Mouse (Mus musculus) layer of hippocampus, adult 9-10 months (tissue): ENCODE data around the gene Myrip.

Experiments
- DNase-seq: peaks from one replicate; pipeline ENCODE4 v3.0.0; 2022; ENCODE audit warnings: low spot score

Myrip gene

DNA sequence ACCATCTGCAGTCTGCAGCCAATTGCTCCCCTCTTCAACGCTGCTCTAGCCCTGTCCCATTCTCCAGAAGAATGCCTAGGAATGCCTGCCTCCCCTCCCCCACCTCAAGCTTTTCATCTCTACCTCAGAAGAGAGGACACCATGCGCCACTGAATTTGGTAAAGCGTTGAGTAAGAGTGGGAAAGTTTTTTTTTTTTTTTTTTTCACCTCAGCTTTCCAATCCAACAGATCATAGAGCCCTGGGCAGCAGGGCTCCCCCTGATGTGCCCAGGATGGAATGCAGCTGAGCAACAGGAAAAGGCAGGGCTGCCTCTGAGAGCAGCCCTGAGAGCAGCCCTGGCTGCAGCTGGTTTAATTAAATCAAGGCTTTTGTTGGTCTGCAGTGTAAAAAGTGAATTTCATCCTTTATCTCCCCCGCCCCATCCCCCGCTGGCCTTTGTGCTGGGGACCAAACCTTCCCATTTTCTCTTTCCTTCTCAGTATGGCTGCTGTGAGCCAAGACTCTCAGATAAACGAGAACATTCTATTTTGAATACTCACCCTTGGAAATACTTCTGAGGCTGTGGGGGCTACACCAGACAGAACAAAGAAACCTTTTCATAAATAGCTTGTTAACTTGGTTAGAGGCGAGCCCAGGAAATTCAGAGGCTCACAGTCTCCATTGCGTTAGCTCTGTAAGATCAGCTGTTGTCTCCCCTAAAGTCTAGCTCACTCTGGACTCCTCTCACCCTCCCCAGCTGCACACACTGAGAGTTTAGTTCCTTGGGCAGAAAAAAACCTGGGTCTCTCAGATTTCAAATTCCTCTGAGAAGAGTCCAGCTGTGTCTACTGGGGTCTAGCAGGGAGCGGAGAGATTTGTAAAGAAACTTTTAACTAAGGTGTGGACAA lies 154.7 kb downstream of the Myrip start:
- no peak for DNase-seq

DNA sequence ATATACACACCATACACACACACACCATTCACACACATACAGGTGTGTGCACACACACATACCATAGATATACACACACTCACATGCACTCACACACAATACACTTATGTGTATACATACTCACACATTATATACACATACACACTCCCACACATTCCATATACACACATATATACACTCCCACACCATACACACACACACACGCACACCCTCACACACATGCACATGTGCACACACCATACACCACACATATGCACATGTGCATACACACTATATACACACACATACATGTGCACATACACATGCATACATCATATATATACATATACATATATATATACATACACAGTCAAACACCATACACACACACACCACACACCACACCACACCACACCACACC lies 169.1 kb downstream of the Myrip start:
- no peak for DNase-seq

DNA sequence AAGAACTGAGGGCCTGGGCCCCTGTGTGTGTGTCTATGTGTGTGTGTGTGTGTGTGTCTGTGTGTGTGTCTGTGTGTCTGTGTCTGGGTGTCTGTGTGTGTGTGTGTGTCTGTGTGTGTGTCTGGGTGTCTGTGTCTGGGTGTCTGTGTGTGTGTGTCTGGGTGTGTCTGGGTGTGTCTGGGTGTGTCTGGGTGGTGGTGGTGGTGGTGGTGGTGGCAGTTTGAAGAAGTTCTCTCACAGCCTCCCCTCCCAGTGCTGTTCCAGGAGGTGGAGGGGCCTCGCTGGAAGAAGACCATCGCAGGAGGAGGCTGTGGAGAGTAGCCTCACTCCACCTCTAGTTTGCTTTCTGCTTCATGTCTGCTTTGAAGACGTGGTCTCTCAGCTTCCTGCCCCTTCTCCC lies 180.3 kb downstream of the Myrip start:
- no peak for DNase-seq

- DNase-seq: no peak
Measured at GRCm38 (mm10) chr9:120482382-120482781, 181.1 kb downstream of the Myrip start.

- DNase-seq: no peak
Measured at GRCm38 (mm10) chr9:120483101-120483500, 181.8 kb downstream of the Myrip start.

DNA sequence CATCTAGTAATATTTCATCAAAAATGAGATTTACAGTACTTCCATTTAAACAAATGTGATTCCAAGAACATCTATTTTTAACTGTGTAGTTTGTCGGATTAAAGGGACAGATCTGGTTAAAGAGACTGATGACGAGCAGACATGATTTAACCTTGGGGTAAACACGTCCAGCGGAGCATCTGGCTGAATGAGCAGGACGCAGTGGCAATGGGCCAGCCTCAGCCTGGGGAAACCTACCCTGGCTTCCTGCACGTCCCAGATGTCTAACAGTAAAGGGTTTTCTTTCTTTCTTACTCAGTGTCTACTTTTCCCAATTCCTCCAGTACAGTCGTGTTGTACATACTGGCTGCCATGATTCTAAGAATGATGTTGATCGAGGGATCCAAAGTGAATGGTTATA lies 185.8 kb downstream of the Myrip start:
- DNase-seq: no peak

DNA sequence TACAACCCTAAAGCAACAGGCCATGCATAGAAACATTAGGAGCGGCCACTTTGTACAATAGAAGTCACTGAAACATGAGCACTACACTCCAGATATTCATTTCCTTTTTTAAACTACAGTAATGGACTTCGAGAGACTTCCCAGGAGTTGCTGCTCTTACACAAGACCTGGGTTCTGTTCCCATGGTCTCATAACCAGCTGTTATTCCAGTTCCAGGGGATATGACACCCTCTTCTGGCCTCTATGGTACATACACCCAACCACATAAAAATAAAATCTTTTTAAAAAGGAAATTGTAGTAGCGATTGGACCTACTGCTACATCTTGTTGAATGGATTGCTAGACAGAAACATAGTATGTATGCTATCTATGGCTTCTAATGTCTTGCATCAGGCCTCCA lies 190.2 kb downstream of the Myrip start:
- no peak for DNase-seq

DNA sequence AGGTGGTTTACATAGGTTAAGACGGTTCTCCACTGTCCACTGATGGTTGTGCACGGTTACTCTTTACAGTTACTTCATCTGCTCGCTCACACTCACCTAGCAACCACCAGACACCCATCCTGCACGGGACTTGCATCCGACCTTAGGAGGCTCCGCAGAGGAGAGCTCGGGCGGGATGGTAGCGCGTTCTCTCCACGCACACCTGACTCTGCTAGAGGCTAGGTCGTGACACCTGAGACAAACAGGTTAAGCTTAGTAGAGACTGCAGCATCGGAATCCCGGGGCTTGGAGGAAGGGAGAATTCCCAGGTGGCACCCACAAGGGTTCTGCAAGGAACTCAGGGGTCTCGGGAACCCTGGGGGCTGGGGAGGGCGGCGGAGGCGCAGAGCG lies 190.7 kb downstream of the Myrip start, which contains the start of gene Eif1b:
TSS of gene Eif1b (plus strand) at position 223 of the 390 bp plus-strand sequence.
- no peak for DNase-seq

DNA sequence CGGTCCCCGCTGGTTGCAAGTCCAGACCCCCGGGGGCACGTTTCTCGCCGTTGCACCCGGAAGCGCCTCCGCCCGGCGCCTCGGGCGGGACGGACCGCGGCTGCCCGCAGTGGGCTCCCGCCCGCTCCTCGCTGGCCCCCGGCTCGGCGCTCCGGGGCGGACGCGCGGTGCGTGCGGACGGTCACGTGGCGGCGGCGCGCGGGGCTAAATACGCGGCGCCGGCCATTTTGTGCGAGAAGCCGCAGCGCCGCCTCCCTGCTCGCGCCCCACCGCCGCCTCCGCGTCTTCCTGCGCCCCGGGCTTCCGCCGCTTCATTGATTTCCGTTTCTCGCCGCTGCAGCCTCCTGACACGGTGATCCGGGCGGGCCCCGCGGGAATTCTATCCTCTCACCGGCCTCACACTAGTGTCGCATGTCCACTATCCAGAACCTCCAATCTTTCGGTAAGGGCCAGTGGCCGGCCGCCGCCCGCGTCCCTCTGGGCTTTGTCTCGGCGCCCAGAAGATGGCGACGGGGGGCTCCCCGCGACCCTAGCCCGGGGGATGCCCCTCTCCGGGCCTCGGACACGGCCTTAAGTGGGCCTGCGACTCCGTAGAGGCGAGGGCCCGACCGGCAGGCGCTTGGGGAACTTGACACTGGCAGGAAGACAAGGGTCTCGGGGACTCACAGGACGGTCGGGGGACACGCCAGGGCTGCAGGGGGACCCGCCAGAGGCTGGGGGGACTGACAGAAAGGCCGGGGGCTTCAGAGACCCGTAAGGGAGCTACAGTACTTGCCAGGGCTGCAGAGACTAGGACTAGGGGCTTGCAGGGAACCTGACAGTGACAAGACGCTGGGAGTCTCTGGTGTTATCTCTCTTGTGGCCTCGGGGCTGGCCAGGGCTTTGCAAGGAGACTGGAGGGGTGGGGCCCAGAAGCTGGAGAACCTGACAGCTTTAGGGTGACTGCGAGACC lies 191.4 kb downstream of the Myrip start:
- DNase-seq: peak; percentile 42

- DNase-seq: no peak
Measured at GRCm38 (mm10) chr9:120493781-120494180, 192.5 kb downstream of the Myrip start.

DNA sequence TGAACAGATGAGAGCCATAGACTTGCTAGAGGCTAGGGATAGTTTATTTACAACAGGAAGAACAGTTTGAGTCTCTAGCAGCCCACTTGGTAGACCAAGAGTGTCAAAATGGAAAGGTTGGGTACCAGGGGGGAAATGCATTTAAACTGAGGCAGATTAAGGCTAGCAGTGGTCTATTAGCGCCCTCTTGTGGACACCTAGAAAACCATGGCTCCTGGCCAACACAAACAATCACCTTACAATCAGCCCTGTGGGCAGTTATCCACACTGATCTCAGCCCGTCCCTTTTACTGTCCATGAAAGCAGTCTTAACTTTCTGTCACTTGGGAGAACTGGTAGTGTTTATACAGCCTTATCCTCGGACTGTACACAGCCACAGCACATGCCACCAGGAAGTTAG lies 195.4 kb downstream of the Myrip start:
- peak; percentile 70 for DNase-seq

DNA sequence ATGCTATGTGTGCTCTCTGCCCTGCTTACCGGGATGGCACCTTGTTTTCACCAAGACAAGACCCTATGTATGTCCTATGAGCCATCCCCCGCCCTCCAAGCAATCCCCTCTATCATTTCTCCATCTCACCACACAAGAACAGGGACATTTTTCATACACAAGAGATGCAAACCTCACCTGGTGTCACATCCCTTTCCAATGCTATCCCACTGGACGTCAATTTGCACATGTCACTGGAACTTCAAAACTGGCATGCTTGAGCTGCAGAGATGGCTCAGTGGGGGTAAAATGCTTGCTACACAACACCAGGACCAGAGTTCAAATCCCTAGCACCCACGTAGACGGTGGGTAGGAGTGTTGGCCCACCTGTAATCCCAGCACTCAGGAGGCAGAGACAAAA lies 196.7 kb downstream of the Myrip start:
- DNase-seq: no peak

- no peak for DNase-seq
Measured at GRCm38 (mm10) chr9:120501191-120501902, 200.0 kb downstream of the Myrip start.

GRCm38 (mm10) chr9:120502013-120502412 lies 200.7 kb downstream of the Myrip start:
- peak; percentile 76 for DNase-seq

DNA sequence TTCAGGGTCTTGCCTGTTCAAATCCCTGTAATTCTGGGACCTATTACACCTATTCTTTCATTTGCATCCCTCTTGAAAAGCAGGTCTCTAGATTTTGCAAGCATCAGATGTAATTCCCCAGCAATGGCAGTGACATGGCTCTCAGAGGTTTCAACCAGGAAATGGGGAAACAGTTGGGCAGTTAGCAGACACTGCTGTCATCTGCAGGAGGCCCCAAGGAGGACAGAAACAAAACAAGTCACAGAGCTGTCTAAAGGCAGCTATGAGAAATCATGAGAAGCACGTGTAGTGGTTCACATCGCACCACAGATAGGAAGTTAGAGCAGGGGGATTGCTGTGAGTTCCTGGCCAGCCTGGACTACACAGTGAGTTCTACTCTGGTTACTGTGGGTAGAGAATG lies 203.1 kb downstream of the Myrip start:
- no peak for DNase-seq

- no peak for DNase-seq
Measured at GRCm38 (mm10) chr9:120511781-120512180, 210.5 kb downstream of the Myrip start.

GRCm38 (mm10) chr9:120516720-120517119 lies 215.4 kb downstream of the Myrip start:
- DNase-seq: no peak

DNA sequence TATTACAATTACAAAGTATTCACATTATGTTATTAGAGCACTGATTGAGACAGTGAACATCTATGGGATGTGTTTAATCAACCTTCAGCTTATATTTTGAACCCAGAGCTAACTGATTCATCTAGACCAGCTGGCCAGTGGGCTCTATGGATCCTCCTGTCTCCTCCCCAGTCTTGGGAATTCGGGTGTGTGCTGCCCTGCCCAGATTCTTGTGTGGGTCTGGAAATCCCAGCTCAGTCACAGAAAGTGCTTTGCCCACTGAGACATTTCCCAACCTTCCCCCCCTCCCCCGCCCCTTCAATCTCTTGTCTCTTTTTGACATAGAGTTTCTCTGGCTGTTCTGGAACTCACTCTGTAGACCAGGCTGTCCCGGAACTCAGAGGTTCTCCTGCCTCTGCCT lies 217.6 kb downstream of the Myrip start:
- no peak for DNase-seq

DNA sequence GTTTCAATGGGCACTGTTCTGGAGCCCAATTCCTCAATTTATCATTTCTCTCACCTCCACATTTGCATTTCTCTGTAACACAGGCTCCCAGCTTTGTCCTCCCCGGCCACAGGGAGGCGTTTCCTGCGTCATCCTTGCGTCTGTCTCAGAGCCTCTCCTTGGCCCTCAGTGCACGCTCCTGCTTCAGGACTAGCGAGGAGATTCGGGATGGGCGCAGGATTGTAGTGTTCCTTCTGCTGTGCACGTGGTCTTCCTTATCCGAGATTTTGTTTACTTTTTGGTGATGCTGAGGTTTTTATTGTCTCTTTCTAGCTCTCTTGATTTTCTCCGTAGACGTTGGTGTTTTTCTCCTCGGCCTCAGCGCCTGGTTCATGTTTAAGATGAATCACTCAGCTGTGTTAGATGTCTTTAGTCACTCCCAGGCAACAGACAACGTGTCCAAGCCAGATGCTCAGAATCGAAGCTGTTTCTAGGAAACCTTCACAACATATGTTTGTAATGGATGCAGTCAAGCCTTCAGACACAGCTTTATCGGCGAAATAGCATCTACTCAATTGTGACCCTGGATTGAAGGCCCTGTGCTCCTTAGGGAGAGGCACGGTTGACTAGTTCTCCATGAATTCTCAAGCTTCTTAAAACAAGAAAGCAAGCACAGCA lies 218.3 kb downstream of the Myrip start:
- DNase-seq: no peak

- DNase-seq: no peak
Measured at GRCm38 (mm10) chr9:120521161-120521560, 219.8 kb downstream of the Myrip start.
